Mouse (Mus musculus): ENCODE measurements around the gene Gorasp2. TPM values are rescaled to one million over a fixed set of nuclear protein-coding genes. Genes with fewer than 3 reads are reported as not detected.

Gene Gorasp2
- 1.7 and 2.0 TPM in 2 replicates for polyA plus RNA-seq (2012)

DNA sequence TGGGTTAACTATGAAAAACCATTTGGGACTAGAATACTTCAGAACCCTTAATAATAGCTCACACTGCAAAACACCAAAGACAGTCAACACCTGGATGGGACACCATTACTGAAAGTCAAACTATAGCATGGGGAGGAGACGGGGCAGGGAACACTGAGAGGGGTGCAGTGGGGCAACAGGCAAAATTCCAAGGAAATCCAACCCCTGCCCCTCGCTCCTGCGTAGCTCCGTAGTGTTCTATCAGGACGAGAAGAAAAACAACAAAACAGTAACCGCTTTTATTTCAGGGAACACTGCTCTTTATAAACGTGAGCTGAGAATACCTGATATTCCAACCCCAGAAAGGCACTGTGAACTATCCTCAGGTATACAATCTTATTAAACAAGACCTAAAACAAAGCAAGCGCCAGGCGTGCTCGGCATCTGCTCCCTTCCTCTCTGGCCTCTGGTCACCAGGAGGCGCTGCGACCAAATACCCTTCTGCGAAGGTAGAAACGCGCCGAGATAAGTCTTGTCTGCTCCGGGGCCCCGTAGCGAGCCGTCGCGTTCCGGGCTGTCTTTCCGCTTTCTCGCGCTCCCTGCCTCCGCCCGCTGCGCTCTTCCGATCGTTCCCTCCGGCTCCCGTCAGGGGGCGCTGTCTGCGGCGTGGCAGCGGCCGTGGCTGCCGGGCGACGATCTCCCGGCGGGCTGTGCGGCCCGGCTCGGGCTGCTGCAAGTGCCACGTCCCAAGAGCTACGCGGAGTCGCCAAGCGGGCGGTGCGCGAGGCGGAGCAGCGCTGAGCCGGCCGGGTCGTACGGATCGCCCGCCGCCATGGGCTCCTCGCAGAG, at the start of gene Gorasp2:
Gene Gorasp2, plus strand, starts transcription at position 690 of the 828 bp plus-strand sequence.
- Histone ChIP-seq H3K4me3 (replicated peaks) (peak within 1 kb of the TSS; percentile 95), H3K27me3 (ENCODE audit: control insufficient read depth) (peaks cover 23% of the 10 kb centered on the region), H3K4me1 (ENCODE audit: control insufficient read depth) (peaks cover 36% of the 10 kb centered on the region), H3K9me3 (ENCODE audit: control insufficient read depth, low read length) (no peaks in the 10 kb centered on the region), H3K36me3 (ENCODE audit: control insufficient read depth) (no peaks in the 10 kb centered on the region; the same call in none of the 2 replicates)
- TF ChIP-seq TAL1 (IDR thresholded peaks at IDR 0.05; ENCODE audit: low read length), result no peak
- peak; percentile 63 for TF ChIP-seq GATA1 (IDR thresholded peaks at IDR 0.05; ENCODE audit: low read length)

GRCm38 (mm10) chr2:70614745-70615351, 46.5 kb upstream of the Gorasp2 start:
- TF ChIP-seq TAL1 (IDR thresholded peaks at IDR 0.05; ENCODE audit: low read length) (no peak), GATA1 (IDR thresholded peaks at IDR 0.05; ENCODE audit: low read length) (no peak)
- H3K9me3 ChIP-seq (ENCODE audit: control insufficient read depth, low read length), result no peaks in the 10 kb centered on the region
- no peaks in the 10 kb centered on the region for H3K4me1 ChIP-seq (ENCODE audit: control insufficient read depth)
- H3K36me3 ChIP-seq (ENCODE audit: control insufficient read depth), result no peaks in the 10 kb centered on the region
- H3K4me3 ChIP-seq (replicated peaks), result no peak overlapping the region
- no peaks in the 10 kb centered on the region for H3K27me3 ChIP-seq (ENCODE audit: control insufficient read depth)

- Histone ChIP-seq H3K36me3 (ENCODE audit: control insufficient read depth) (no peaks in the 10 kb centered on the region), H3K9me3 (ENCODE audit: control insufficient read depth, low read length) (no peaks in the 10 kb centered on the region), H3K4me3 (replicated peaks) (no peak overlapping the region), H3K27me3 (ENCODE audit: control insufficient read depth) (no peaks in the 10 kb centered on the region), H3K4me1 (ENCODE audit: control insufficient read depth) (no peaks in the 10 kb centered on the region)
- no peak for TF ChIP-seq TAL1 (IDR thresholded peaks at IDR 0.05; ENCODE audit: low read length)
- no peak for TF ChIP-seq GATA1 (IDR thresholded peaks at IDR 0.05; ENCODE audit: low read length)
Measured at GRCm38 (mm10) chr2:70616076-70616475, 45.3 kb upstream of the Gorasp2 start.

DNA sequence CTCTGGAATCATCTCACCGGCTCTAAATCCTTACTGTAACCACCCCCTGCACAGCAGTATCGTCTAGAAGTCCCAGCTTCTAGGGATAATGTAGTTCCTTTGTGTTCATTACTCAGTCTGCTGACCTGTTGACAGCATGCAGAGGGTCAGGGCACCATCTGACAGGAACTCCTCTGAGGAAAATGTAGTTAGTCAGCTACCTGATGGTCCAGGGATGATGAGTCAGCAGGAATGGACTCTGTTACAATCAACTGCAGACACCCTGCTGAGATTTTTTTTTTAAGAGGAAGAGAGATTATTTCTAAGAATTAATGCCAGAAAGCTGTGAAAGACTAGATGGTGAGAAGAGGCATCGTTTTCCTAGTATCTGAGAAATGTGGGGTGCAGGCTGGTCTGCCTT, 44.8 kb upstream of the Gorasp2 start:
- Histone ChIP-seq H3K4me3 (replicated peaks) (no peak overlapping the region), H3K36me3 (ENCODE audit: control insufficient read depth) (no peaks in the 10 kb centered on the region), H3K4me1 (ENCODE audit: control insufficient read depth) (no peaks in the 10 kb centered on the region), H3K27me3 (ENCODE audit: control insufficient read depth) (no peaks in the 10 kb centered on the region), H3K9me3 (ENCODE audit: control insufficient read depth, low read length) (no peaks in the 10 kb centered on the region)
- no peak for TF ChIP-seq TAL1 (IDR thresholded peaks at IDR 0.05; ENCODE audit: low read length)
- no peak for TF ChIP-seq GATA1 (IDR thresholded peaks at IDR 0.05; ENCODE audit: low read length)

GRCm38 (mm10) chr2:70619232-70619835, 42.0 kb upstream of the Gorasp2 start:
- Histone ChIP-seq H3K9me3 (ENCODE audit: control insufficient read depth, low read length) (no peaks in the 10 kb centered on the region), H3K4me1 (ENCODE audit: control insufficient read depth) (no peaks in the 10 kb centered on the region), H3K4me3 (replicated peaks) (no peak overlapping the region), H3K36me3 (ENCODE audit: control insufficient read depth) (no peaks in the 10 kb centered on the region), H3K27me3 (ENCODE audit: control insufficient read depth) (no peaks in the 10 kb centered on the region)
- no peak for TF ChIP-seq GATA1 (IDR thresholded peaks at IDR 0.05; ENCODE audit: low read length)
- TF ChIP-seq TAL1 (IDR thresholded peaks at IDR 0.05; ENCODE audit: low read length), result no peak

DNA sequence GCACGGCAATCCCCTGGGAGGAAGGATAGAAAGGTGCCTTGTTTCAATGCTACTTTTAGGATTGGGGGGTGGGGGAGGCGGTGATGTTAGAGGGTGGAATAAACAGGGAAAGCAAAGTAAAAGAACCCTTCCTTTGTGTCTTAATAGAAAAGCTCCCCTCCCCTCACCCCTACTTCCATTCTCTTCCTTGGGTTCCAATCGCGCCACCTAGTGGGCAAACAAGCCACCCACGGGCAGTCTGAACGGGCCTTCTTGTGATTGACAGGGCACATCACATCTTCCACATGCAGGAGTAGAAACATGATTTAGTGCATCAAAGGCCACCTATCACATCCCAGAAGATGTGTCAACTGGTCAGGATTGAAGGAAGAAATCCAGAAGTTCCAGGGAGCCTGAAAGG, 41.2 kb upstream of the Gorasp2 start:
- Histone ChIP-seq H3K36me3 (ENCODE audit: control insufficient read depth) (no peaks in the 10 kb centered on the region), H3K4me3 (replicated peaks) (no peak overlapping the region), H3K27me3 (ENCODE audit: control insufficient read depth) (no peaks in the 10 kb centered on the region), H3K9me3 (ENCODE audit: control insufficient read depth, low read length) (no peaks in the 10 kb centered on the region), H3K4me1 (ENCODE audit: control insufficient read depth) (no peaks in the 10 kb centered on the region)
- no peak for TF ChIP-seq TAL1 (IDR thresholded peaks at IDR 0.05; ENCODE audit: low read length)

- Histone ChIP-seq H3K9me3 (ENCODE audit: control insufficient read depth, low read length) (peaks cover 1% of the 10 kb centered on the region; the same call in 1 of the 2 replicates), H3K36me3 (ENCODE audit: control insufficient read depth) (no peaks in the 10 kb centered on the region), H3K4me1 (ENCODE audit: control insufficient read depth) (no peaks in the 10 kb centered on the region), H3K4me3 (replicated peaks) (no peak overlapping the region), H3K27me3 (ENCODE audit: control insufficient read depth) (no peaks in the 10 kb centered on the region)
- TF ChIP-seq TAL1 (IDR thresholded peaks at IDR 0.05; ENCODE audit: low read length) (no peak), GATA1 (IDR thresholded peaks at IDR 0.05; ENCODE audit: low read length) (no peak)
Measured at GRCm38 (mm10) chr2:70622244-70622643, 39.1 kb upstream of the Gorasp2 start.

GRCm38 (mm10) chr2:70625761-70626160, 35.6 kb upstream of the Gorasp2 start:
- H3K4me3 ChIP-seq (replicated peaks), result no peak overlapping the region
- H3K36me3 ChIP-seq (ENCODE audit: control insufficient read depth), result no peaks in the 10 kb centered on the region
- H3K9me3 ChIP-seq (ENCODE audit: control insufficient read depth, low read length), result peaks cover 3% of the 10 kb centered on the region; the same call in 1 of the 2 replicates
- H3K4me1 ChIP-seq (ENCODE audit: control insufficient read depth), result no peaks in the 10 kb centered on the region
- TF ChIP-seq GATA1 (IDR thresholded peaks at IDR 0.05; ENCODE audit: low read length) (no peak), TAL1 (IDR thresholded peaks at IDR 0.05; ENCODE audit: low read length) (no peak)
- no peaks in the 10 kb centered on the region for H3K27me3 ChIP-seq (ENCODE audit: control insufficient read depth)

DNA sequence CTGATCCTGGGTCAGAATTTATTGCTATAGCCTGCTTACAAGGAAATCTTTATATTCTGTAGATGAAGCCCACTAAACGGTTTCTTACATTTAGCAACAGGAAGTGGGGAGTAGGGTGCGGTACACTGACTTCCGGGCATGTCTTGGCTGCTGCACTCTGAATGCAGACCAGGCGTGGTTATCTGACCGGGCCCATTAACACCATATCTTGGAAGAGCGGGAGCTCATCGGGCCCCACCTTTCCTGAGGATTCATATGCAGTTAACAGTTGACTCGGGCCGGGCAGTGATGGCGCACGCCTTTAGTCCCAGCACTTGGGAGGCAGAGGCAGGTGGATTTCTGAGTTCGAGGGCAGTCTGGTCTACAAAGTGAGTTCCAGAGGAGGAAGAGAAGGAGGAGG, 33.0 kb upstream of the Gorasp2 start:
- H3K27me3 ChIP-seq (ENCODE audit: control insufficient read depth), result no peaks in the 10 kb centered on the region
- no peaks in the 10 kb centered on the region for H3K36me3 ChIP-seq (ENCODE audit: control insufficient read depth)
- no peaks in the 10 kb centered on the region for H3K4me1 ChIP-seq (ENCODE audit: control insufficient read depth)
- H3K9me3 ChIP-seq (ENCODE audit: control insufficient read depth, low read length), result peaks cover 3% of the 10 kb centered on the region; the same call in 1 of the 2 replicates
- H3K4me3 ChIP-seq (replicated peaks), result no peak overlapping the region
- TF ChIP-seq TAL1 (IDR thresholded peaks at IDR 0.05; ENCODE audit: low read length) (no peak), GATA1 (IDR thresholded peaks at IDR 0.05; ENCODE audit: low read length) (no peak)

Measured in erythroblast, embryonic 14.5 days (primary cell).